Mouse (Mus musculus): ENCODE measurements around the gene Gm6904.
A peak's percentile ranks its signal among the peaks of the same experiment; 100 is the strongest.
"Not testable (repeated sequence)": the region's sequence is repeated elsewhere in the genome, so short reads cannot be mapped to it uniquely, and the experiment has no call there.

Gene Gm6904

DNA sequence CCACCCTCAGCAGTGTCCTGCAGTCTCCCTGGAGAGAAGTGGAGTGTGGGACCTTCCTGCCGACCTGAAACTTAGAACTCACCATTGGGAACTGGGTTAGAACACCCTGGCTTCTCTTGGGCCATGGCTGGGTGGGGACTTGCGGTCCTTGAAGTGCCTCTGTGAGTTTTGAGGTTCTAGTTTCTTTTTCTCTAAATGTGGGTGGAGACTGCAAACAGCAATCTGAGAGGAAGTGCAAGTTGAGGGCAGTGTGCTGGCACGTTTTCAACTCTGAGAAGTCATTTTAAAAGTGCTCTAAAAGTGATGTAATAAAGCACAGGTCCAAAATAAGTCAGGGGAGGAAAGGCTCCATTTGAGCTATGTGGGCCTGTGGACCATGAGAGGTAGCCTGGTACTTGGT, at the start of gene Gm6904:
Gene Gm6904, minus strand, starts transcription at position 161 of the 400 bp plus-strand sequence.
- peak; percentile 56 to 72 for DNase-seq (ENCODE audit: low spot score in 2 of 2)

- DNase-seq (ENCODE audit: low spot score in 2 of 2), result peak; percentile 24 to 56
These were observed 37.4 kb upstream of the Gm6904 start, which contains the start of gene Phf11a for GRCm38 (mm10) chr14:59297391-59297790. Phf11a (minus strand) TSS chr14:59297522.

DNA sequence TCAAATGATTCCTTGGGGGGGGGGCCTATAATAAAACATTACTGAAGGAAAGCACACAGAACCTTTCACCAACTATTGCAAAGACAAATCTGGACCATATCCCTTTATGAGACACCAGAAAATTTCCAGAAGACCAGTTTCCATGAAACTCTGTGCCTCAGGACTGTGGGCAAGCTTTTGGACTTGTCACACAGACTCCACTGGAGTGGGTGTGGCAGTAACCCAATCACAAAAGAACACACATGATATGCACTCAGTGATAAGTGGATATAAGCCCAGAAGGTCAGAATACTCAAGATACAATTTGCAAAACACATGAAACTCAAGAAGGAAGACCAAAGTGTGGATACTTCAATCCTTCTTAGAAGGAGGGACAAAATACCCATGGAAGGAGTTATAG, 31.8 kb upstream of the Gm6904 start:
- DNase-seq (ENCODE audit: low spot score in 2 of 2), result not testable (repeated sequence)

GRCm38 (mm10) chr14:59274961-59275360, 14.9 kb upstream of the Gm6904 start:
- DNase-seq (ENCODE audit: low spot score in 2 of 2), result not testable (repeated sequence)

DNA sequence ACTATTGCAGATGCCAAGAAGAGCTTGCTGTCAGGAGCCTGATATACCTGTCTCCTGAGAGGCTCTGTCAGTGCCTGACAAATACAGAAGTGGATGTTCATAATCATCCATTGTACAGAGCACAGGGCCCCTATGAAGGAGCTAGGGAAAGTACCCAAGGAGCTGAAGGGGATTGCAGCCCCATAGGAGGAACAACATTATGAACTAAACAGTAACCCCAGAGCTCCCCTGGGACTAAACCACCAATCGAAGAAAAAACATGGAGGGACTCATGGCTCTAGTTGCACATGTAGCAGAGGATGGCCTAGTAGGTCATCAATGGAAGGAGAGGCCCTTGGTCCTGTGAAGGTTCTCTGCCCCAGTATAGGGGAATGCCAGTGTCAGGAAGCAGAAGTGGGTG, 4.2 kb downstream of the Gm6904 start:
- DNase-seq (ENCODE audit: low spot score in 2 of 2), result not testable (repeated sequence)

GRCm38 (mm10) chr14:59250350-59250749, 9.7 kb downstream of the Gm6904 start:
- not testable (repeated sequence) for DNase-seq (ENCODE audit: low spot score in 2 of 2)

- DNase-seq (ENCODE audit: low spot score in 2 of 2), result no peak
These were observed 26.4 kb downstream of the Gm6904 start for GRCm38 (mm10) chr14:59233635-59234034.

DNA sequence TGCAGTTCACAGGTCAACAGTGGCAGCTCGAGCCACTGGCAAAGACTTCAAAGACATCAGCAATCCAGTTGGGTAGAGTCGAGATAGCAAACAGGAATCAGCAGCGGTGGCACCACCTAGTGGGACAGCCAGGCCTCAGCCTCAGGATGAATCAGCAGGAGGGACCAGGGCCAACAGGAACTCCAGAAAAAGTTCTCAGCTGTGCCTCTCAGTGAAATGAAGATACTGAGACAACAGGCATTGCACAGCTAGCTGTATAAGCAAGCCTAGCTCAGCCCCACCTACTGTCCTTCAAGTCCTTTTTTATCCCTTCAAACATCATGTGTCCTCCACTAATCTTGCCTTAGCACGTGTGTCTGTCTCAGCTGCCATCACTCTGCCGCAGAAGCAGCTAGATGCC, 28.0 kb downstream of the Gm6904 start:
- DNase-seq (ENCODE audit: low spot score in 2 of 2), result no peak

DNA sequence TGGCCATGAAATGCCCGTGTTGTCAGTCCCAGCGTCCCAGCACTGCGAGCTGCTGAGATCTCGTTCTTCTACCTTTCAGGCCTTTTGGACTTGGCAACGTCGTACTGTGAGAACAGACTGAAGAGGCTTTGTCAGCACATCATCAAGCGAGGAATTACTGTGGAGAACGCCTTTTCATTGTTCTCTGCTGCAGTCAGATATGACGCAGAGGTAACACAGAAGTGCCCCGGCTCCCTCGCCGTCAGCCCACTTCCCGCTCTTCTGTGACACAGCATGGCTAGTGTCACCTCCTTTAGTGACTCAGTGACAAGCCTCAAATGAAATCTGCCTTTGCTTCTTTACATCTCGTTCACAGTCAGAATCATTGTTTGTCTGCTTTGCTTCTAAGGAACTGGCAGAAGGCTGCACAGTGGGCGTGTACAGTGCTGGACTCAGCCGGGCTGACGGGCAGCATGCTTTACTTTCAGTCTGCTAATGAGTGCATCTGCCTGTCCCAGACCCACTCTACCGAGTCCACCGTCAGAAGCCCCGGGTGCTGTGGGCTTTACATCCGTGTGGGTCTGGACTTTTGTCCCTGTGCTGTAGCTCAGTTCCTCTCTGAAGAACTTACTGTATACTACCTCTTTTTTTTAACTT, 29.6 kb downstream of the Gm6904 start:
- DNase-seq (ENCODE audit: low spot score in 2 of 2), result no peak

DNA sequence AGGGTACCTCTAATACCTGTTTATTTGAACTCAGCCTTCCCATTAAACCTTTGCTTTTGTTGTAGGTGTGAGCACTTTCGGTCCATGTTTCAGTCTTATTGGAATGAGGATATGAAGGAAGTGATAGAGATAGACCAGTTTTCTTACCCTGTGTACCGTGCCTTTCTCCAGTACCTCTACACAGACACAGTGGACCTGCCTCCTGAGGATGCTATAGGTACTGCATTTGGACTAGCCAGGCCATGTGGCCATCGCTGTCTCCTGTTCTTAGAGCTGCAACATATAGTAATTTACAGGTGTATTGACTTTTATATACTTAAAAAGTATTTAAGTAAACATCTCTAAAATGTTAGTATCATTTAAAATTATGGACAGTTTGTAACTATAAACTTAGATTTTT, 30.2 kb downstream of the Gm6904 start:
- no peak for DNase-seq (ENCODE audit: low spot score in 2 of 2)

DNA sequence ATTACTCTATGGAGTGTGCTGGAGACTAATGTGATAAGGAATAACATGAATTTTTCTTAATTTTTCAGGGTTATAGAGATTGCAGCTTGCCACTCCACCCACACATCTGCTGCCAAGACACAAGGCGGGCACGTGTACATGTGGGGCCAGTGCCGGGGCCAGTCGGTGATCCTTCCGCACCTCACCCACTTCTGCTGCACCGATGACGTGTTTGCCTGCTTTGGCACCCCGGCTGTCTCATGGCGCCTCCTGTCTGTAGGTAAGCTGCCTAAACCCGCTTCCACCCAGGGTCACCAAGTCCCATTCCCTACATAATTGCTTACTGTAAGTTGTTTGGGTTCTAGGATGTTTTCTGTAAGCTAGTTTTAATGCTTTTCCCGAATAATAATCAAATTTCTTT, 33.8 kb downstream of the Gm6904 start:
- DNase-seq (ENCODE audit: low spot score in 2 of 2), result no peak

DNA sequence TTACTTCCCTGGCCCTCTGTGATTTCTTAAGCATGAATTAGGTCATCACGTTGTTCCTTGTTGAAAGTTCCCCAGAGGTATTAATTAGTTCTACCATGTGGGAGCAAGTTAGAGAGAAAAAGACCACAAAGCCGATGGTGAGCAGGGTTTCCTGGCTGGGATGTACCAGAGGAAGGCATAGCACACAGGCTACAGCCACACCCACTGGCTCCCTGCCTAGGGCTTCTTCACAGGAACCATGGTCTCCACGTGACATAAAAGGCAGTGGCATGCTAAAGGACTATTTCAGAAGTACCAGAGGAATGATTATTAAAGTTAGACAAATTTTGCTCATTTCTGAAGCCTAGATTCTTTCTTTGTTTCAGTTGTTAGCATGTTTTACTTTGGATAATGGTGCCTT, 40.8 kb downstream of the Gm6904 start:
- no peak for DNase-seq (ENCODE audit: low spot score in 2 of 2)

- no peak for DNase-seq (ENCODE audit: low spot score in 2 of 2)
These were observed 50.2 kb downstream of the Gm6904 start for GRCm38 (mm10) chr14:59209816-59210215.

- no peak for DNase-seq (ENCODE audit: low spot score in 2 of 2)
These were observed 51.0 kb downstream of the Gm6904 start for GRCm38 (mm10) chr14:59209003-59209402.

GRCm38 (mm10) chr14:59205976-59206583, 53.9 kb downstream of the Gm6904 start:
- DNase-seq (ENCODE audit: low spot score in 2 of 2), result no peak

GRCm38 (mm10) chr14:59205461-59205860, 54.6 kb downstream of the Gm6904 start:
- DNase-seq (ENCODE audit: low spot score in 2 of 2), result no peak

DNA sequence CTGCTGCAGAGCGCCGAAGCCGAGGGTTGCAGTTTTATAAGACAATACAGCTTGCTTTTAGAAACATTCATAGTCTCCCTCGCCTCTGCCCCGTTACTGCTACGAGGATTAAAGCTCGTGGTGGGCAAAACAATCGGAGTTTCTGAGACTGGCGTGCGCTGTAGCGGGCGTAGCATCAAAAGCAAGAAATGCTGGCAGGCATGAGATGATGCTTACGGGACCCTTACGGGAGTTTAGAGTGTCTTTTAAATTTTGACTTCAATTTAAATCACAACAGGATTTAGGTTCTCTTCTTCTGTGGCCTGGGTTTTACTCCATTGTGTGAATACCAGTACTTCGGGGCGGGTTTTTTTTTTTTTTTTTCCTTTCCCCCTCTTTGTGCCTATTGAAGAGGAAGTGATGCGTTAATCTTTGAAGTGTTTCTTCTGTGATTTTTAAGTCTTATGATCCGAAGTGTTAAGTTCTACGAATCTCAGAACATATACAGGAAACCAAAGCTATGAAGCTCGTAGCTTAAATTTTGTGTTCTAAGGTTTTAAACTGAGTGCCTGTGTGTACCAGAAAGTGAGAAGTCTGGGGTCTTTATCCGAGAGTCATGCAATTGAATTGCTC, 58.3 kb downstream of the Gm6904 start:
- no peak for DNase-seq (ENCODE audit: low spot score in 2 of 2)

DNA sequence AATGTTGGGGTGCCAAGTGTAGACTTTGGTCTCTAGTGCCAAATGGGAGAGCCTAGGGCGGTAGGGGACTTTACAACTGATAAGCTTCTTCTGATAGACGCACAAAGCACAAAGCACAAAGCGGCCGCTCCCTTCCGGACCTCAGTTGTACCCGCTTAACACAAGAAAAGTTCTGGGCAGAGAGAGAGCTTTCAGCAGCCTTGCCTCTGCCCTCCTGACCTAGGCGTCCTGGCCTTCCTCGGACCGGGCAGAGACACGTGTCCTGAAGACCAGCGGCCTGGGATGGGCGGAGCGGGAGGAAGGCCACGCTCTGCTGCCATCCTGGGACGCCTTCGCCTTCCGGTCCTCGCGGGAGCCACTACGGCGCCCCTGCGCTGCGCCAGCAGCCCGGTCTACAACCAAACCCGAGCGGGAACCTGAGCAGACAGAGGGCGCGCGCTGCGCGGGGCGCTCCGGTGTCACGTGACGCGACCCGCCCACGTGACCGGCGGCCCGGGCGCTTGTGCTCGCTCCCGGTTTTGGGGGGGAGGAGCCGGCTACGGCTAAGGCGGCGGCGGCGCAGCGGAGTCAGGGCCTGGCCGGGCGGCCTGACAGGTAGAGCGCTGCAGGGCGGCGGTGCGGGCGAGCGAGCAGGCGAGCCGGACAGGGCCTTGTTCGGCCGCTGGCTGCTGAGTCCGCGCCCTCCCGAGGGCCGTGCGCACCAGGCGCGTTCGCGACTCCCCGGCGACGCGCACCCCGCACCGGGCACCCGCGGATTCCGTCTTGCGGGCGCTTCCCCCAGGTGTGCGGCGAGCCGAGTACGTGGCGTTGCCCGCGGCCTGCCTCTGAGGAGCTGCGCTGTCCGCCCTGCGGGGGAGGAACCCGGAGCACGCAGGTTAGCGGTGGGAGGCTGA, 59.1 kb downstream of the Gm6904 start, which contains the start of gene Rcbtb1:
Gene Rcbtb1, plus strand, starts transcription at position 499 of the 893 bp plus-strand sequence.
- peak; percentile 92 to 93 for DNase-seq (ENCODE audit: low spot score in 2 of 2)

Data from spleen, postnatal 36 days (tissue).